Mouse (Mus musculus): ENCODE data around the gene Slc26a9.

Gene Slc26a9

GRCm38 (mm10) chr1:131754212-131754829 lies 10.5 kb downstream of the Slc26a9 start:
- POLR2A ChIA-PET, result interaction anchor here in 1 of 4 experiments (0.6 kb wide), 1 partner anchor 56 kb away, joined by 4 read pairs; no protein-coding TSS in a partner anchor
- CTCF ChIA-PET, result interaction anchor here in 2 of 4 experiments (0.6 to 1.6 kb wide), 2 partner anchors 9 to 39 kb away, joined by 3 to 4 read pairs; no protein-coding TSS in a partner anchor

GRCm38 (mm10) chr1:131754916-131755315 lies 11.1 kb downstream of the Slc26a9 start:
- ChIA-PET POLR2A (no interaction called here), CTCF (interaction anchor here in 1 of 4 experiments (1.6 kb wide), 1 partner anchor 9 kb away, joined by 4 read pairs; no protein-coding TSS in a partner anchor)

GRCm38 (mm10) chr1:131757211-131757610 lies 13.4 kb downstream of the Slc26a9 start:
- CTCF ChIA-PET, result interaction anchor here in 1 of 4 experiments (0.6 kb wide), 1 partner anchor 144 kb away, joined by 7 read pairs; no protein-coding TSS in a partner anchor
- POLR2A ChIA-PET, result interaction anchor here in 1 of 4 experiments (1.2 kb wide), 1 partner anchor 66 kb away, joined by 4 read pairs; no protein-coding TSS in a partner anchor

- CTCF ChIA-PET, result interaction anchor here in 2 of 4 experiments (1.4 to 1.9 kb wide), 2 partner anchors 44 to 46 kb away, joined by 3 to 5 read pairs; no protein-coding TSS in a partner anchor
- POLR2A ChIA-PET, result interaction anchor here in 1 of 4 experiments (0.6 kb wide), 1 partner anchor 45 kb away, joined by 3 read pairs; no protein-coding TSS in a partner anchor
Measured at GRCm38 (mm10) chr1:131758796-131759195, 15.0 kb downstream of the Slc26a9 start.

GRCm38 (mm10) chr1:131759667-131760427 lies 16.0 kb downstream of the Slc26a9 start:
- CTCF ChIA-PET, result interaction anchor here in 3 of 4 experiments (0.5 to 5.7 kb wide), 5 partner anchors 45 to 205 kb away, joined by 5 to 45 read pairs (median 5); no protein-coding TSS in a partner anchor
- POLR2A ChIA-PET, result interaction anchor here in 1 of 4 experiments (1.0 to 1.5 kb wide), 3 partner anchors 32 to 68 kb away, joined by 3 to 4 read pairs (median 3); partner anchors contain the start of genes Pm20d1 and Slc41a1

- ChIA-PET POLR2A (interaction anchor here in 1 of 4 experiments (1.1 to 1.5 kb wide), 2 partner anchors 37 to 67 kb away, joined by 3 to 4 read pairs; partner anchors contain the start of genes Pm20d1 and Slc41a1), CTCF (interaction anchor here in 3 of 4 experiments (0.6 to 5.7 kb wide), 5 partner anchors 45 to 127 kb away, joined by 3 to 45 read pairs (median 5); no protein-coding TSS in a partner anchor)
Measured at GRCm38 (mm10) chr1:131760428-131760820, 16.6 kb downstream of the Slc26a9 start.

GRCm38 (mm10) chr1:131761079-131761831 lies 17.4 kb downstream of the Slc26a9 start:
- ChIA-PET CTCF (interaction anchor here (0.6 to 5.7 kb wide), 8 partner anchors 42 to 1133 kb away, joined by 3 to 45 read pairs (median 5); no protein-coding TSS in a partner anchor), POLR2A (interaction anchor here in 1 of 4 experiments (0.9 to 1.5 kb wide), 3 partner anchors 15 to 36 kb away, joined by 3 to 4 read pairs (median 3); partner anchors contain the start of gene Pm20d1)

- POLR2A ChIA-PET, result no interaction called here
- CTCF ChIA-PET, result interaction anchor here (0.5 to 5.7 kb wide), 28 partner anchors 8 to 903 kb away, joined by 3 to 45 read pairs (median 4); partner anchors contain the start of genes Avpr1b (in 1 of the 4) and Slc26a9 (in 1 of the 4)
Measured at GRCm38 (mm10) chr1:131763683-131764082, 19.9 kb downstream of the Slc26a9 start.

- ChIA-PET POLR2A (no interaction called here), CTCF (interaction anchor here (0.6 to 5.7 kb wide), 14 partner anchors 46 to 902 kb away, joined by 3 to 45 read pairs (median 5); partner anchors contain the start of gene Avpr1b (in 1 of the 4))
Measured at GRCm38 (mm10) chr1:131764581-131765338, 20.9 kb downstream of the Slc26a9 start.

- CTCF ChIA-PET, result interaction anchor here (0.6 to 5.8 kb wide), 15 partner anchors 19 to 251 kb away, joined by 3 to 45 read pairs (median 4); no protein-coding TSS in a partner anchor
Measured at GRCm38 (mm10) chr1:131765357-131766001, 21.7 kb downstream of the Slc26a9 start.

GRCm38 (mm10) chr1:131769296-131769695 lies 25.5 kb downstream of the Slc26a9 start:
- ChIA-PET CTCF (interaction anchor here in 3 of 4 experiments (1.0 to 5.8 kb wide), 6 partner anchors 54 to 114 kb away, joined by 3 to 27 read pairs (median 4); no protein-coding TSS in a partner anchor), POLR2A (interaction anchor here in 2 of 4 experiments (0.8 to 1.0 kb wide), 3 partner anchors 58 to 242 kb away, joined by 3 to 4 read pairs (median 3); partner anchors contain the start of genes Slc41a1 (in 2 of the 2), Fam72a (in 1 of the 2) and Srgap2 (in 1 of the 2))

More at GRCm38 (mm10) chr1:131765357-131766001, 21.7 kb downstream of the Slc26a9 start:
- POLR2A ChIA-PET, result interaction anchor here in 1 of 4 experiments (0.9 to 1.2 kb wide), 2 partner anchors 16 to 53 kb away, joined by 4 read pairs; no protein-coding TSS in a partner anchor

- CTCF ChIA-PET, result interaction anchor here in 3 of 4 experiments (0.6 to 5.8 kb wide), 5 partner anchors 36 to 59 kb away, joined by 3 to 27 read pairs (median 3); no protein-coding TSS in a partner anchor
- POLR2A ChIA-PET, result interaction anchor here in 1 of 4 experiments (0.6 to 0.7 kb wide), 2 partner anchors 58 to 236 kb away, joined by 3 to 4 read pairs; no protein-coding TSS in a partner anchor
Measured at GRCm38 (mm10) chr1:131770656-131771055, 26.8 kb downstream of the Slc26a9 start.

- POLR2A ChIA-PET, result interaction anchor here in 2 of 4 experiments (0.6 kb wide), 2 partner anchors 26 to 252 kb away, joined by 3 read pairs; partner anchors contain the start of gene Pm20d1 (in 1 of the 2)
- CTCF ChIA-PET, result no interaction called here
Measured at GRCm38 (mm10) chr1:131771440-131771839, 27.6 kb downstream of the Slc26a9 start.

- ChIA-PET CTCF (interaction anchor here in 3 of 4 experiments (0.5 to 1.2 kb wide), 4 partner anchors 17 to 534 kb away, joined by 3 to 8 read pairs (median 4); partner anchors contain the start of gene Rab29 (in 1 of the 3)), POLR2A (interaction anchor here in 1 of 4 experiments (0.6 to 0.7 kb wide), 2 partner anchors 14 to 457 kb away, joined by 3 read pairs; no protein-coding TSS in a partner anchor)
Measured at GRCm38 (mm10) chr1:131794591-131794990, 50.8 kb downstream of the Slc26a9 start.

- POLR2A ChIA-PET, result interaction anchor here in 1 of 4 experiments (0.6 kb wide), 2 partner anchors 15 to 96 kb away, joined by 3 read pairs; no protein-coding TSS in a partner anchor
Measured at GRCm38 (mm10) chr1:131795171-131795570, 51.3 kb downstream of the Slc26a9 start.

More at GRCm38 (mm10) chr1:131795171-131795570, 51.3 kb downstream of the Slc26a9 start:
- CTCF ChIA-PET, result interaction anchor here in 1 of 4 experiments (1.2 kb wide), 1 partner anchor 72 kb away, joined by 3 read pairs; the partner anchor contains the start of gene Rab29
